Mouse (Mus musculus) MEL (cell line): ENCODE data around the gene Gast. TPM values are rescaled to one million over a fixed set of nuclear protein-coding genes. Genes with fewer than 3 reads are reported as not detected.

ENCODE experiments used
- DNase-seq: peaks from one replicate; pipeline ENCODE4 v3.0.0; 2011; ENCODE audit warnings: low read depth, low spot score
- H3K27ac ChIP-seq: 2 replicates; pipeline ENCODE4 v1.5.1; 2012; ENCODE audit warnings: low read depth, mild to moderate bottlenecking, control low read depth, low read length, moderate library complexity; ENCODE audit not compliant: control insufficient read depth
- H3K27me3 ChIP-seq, 2 experiments: fragments of 150-350 bp in 1 of 2; sonication (generic) in 1 of 2; 2 replicates each; pipeline ENCODE4 v1.6.1; 2012; ENCODE audit warnings: low read length in 2 of 2, mild to moderate bottlenecking in 2 of 2, improper control_type of control experiment in 1 of 2, moderate library complexity in 1 of 2; ENCODE audit not compliant: insufficient read depth in 2 of 2, control insufficient read depth in 1 of 2
- H3K36me3 ChIP-seq, 2 experiments: 2 replicates each; pipeline ENCODE4 v1.6.1; 2012 to 2014; ENCODE audit warnings: low read length in 2 of 2, improper control_type of control experiment in 1 of 2, inconsistent platforms in 1 of 2, mild to moderate bottlenecking in 1 of 2; ENCODE audit not compliant: insufficient read depth in 2 of 2, control insufficient read depth in 1 of 2
- H3K4me1 ChIP-seq, 2 experiments: fragments of 150-350 bp in 1 of 2; sonication (generic) in 1 of 2; 2 replicates each; pipeline ENCODE4 v1.6.1; 2012; ENCODE audit warnings: low read length in 2 of 2, improper control_type of control experiment in 1 of 2, mild to moderate bottlenecking in 1 of 2; ENCODE audit not compliant: insufficient read depth in 2 of 2, control insufficient read depth in 1 of 2
- H3K4me3 ChIP-seq, 2 experiments: fragments of 150-350 bp in 1 of 2; sonication (generic) in 1 of 2; 2 replicates each; pipeline ENCODE4 v1.5.1; 2012; ENCODE audit warnings: low read depth in 2 of 2, low read length in 2 of 2, mild to moderate bottlenecking in 2 of 2, moderate library complexity in 2 of 2, control low read depth in 1 of 2, improper control_type of control experiment in 1 of 2; ENCODE audit not compliant: control insufficient read depth in 1 of 2, insufficient read depth in 1 of 2
- H3K79me2 ChIP-seq: 2 replicates; pipeline ENCODE4 v1.6.1; 2012; ENCODE audit warnings: mild to moderate bottlenecking, low read length, moderate library complexity; ENCODE audit not compliant: control insufficient read depth, poor library complexity, insufficient read depth
- H3K9ac ChIP-seq: 2 replicates; pipeline ENCODE4 v1.6.1; 2012; ENCODE audit warnings: low read depth, mild to moderate bottlenecking, control low read depth, low read length, moderate library complexity; ENCODE audit not compliant: control insufficient read depth, poor library complexity, severe bottlenecking
- H3K9me3 ChIP-seq: fragments of 150-350 bp; sonication (generic); replicated peaks from 2 replicates; pipeline ENCODE4 v1.6.1; 2012; ENCODE audit warnings: mild to moderate bottlenecking, low read length, improper control_type of control experiment, moderate library complexity; ENCODE audit not compliant: insufficient read depth
- CHD1 ChIP-seq: IDR thresholded peaks from 2 replicates; pipeline ENCODE4 v1.6.1; 2012; ENCODE audit warnings: low read depth, mild to moderate bottlenecking, inconsistent platforms, low read length, improper control_type of control experiment
- CHD2 ChIP-seq: IDR thresholded peaks from 2 replicates; pipeline ENCODE4 v1.6.1; 2011; ENCODE audit warnings: low read length, improper control_type of control experiment
- CTCF ChIP-seq, 3 experiments: IDR thresholded peaks in 2 of 3; conservative IDR thresholded peaks in 1 of 3; 2 replicates each; pipeline ENCODE4 v1.5.1; 2011 to 2012; ENCODE audit warnings: low read length in 3 of 3, low read depth in 2 of 3, mild to moderate bottlenecking in 2 of 3, improper control_type of control experiment in 1 of 3, inconsistent platforms in 1 of 3, mixed read lengths in 1 of 3, moderate library complexity in 1 of 3; ENCODE audit not compliant: control insufficient read depth in 1 of 3, insufficient read depth in 1 of 3, poor library complexity in 1 of 3, severe bottlenecking in 1 of 3
- E2F4 ChIP-seq: IDR thresholded peaks from 2 replicates; pipeline ENCODE4 v1.6.1; 2011; ENCODE audit warnings: low read depth, low read length, improper control_type of control experiment, borderline replicate concordance
- ELF1 ChIP-seq: IDR thresholded peaks from 2 replicates; pipeline ENCODE4 v1.6.1; 2014; ENCODE audit warnings: low read depth, mild to moderate bottlenecking, inconsistent platforms, low read length, improper control_type of control experiment, moderate library complexity
- EP300 ChIP-seq, 2 experiments: IDR thresholded peaks; 2 replicates each; pipeline ENCODE4 v1.6.1; 2011; ENCODE audit warnings: improper control_type of control experiment in 2 of 2, low read length in 2 of 2, low read depth in 1 of 2, mild to moderate bottlenecking in 1 of 2
- GATA1 ChIP-seq: IDR thresholded peaks from 2 replicates; pipeline ENCODE4 v1.6.1; 2011; ENCODE audit warnings: low read depth, low read length, improper control_type of control experiment
- JUND ChIP-seq: IDR thresholded peaks from 2 replicates; pipeline ENCODE4 v1.6.1; 2011; ENCODE audit warnings: low read depth, mild to moderate bottlenecking, improper control_type of control experiment, low read length
- MAZ ChIP-seq: IDR thresholded peaks from 2 replicates; pipeline ENCODE4 v1.6.1; 2012; ENCODE audit warnings: low read depth, mild to moderate bottlenecking, inconsistent platforms, low read length, improper control_type of control experiment
- MYC ChIP-seq: IDR thresholded peaks from 2 replicates; pipeline ENCODE4 v1.6.1; 2011; ENCODE audit warnings: low read depth, mild to moderate bottlenecking, low read length, improper control_type of control experiment, moderate library complexity
- NELFE ChIP-seq: IDR thresholded peaks from 2 replicates; pipeline ENCODE4 v1.6.1; 2011; ENCODE audit warnings: low read depth, low read length, improper control_type of control experiment
- NRF1 ChIP-seq: IDR thresholded peaks from 2 replicates; pipeline ENCODE4 v1.6.1; 2014; ENCODE audit warnings: low read depth, mild to moderate bottlenecking, inconsistent platforms, low read length, improper control_type of control experiment, moderate library complexity; ENCODE audit not compliant: poor library complexity, insufficient read depth, severe bottlenecking
- POLR2A ChIP-seq, 2 experiments: IDR thresholded peaks; 2 replicates each; pipeline ENCODE4 v1.6.1; 2011 to 2012; ENCODE audit warnings: low read length in 2 of 2, mild to moderate bottlenecking in 2 of 2, control low read depth in 1 of 2, improper control_type of control experiment in 1 of 2, low read depth in 1 of 2, moderate library complexity in 1 of 2; ENCODE audit not compliant: control insufficient read depth in 1 of 2, insufficient read depth in 1 of 2, poor library complexity in 1 of 2
- POLR2AphosphoS2 ChIP-seq: IDR thresholded peaks from 2 replicates; pipeline ENCODE4 v1.6.1; 2011; ENCODE audit warnings: low read length, improper control_type of control experiment
- POLR2AphosphoS5 ChIP-seq: IDR thresholded peaks from 2 replicates; pipeline ENCODE4 v1.6.1; 2012; ENCODE audit warnings: low read depth, borderline replicate concordance, mild to moderate bottlenecking, inconsistent platforms, low read length, moderate library complexity, mixed read lengths
- RAD21 ChIP-seq: IDR thresholded peaks from 2 replicates; pipeline ENCODE4 v1.6.1; 2011; ENCODE audit warnings: mild to moderate bottlenecking, low read depth, low read length, improper control_type of control experiment
- RCOR1 ChIP-seq: IDR thresholded peaks from 2 replicates; pipeline ENCODE4 v1.6.1; 2012; ENCODE audit warnings: low read depth, mild to moderate bottlenecking, inconsistent platforms, low read length, improper control_type of control experiment
- SMC3 ChIP-seq: IDR thresholded peaks from 2 replicates; pipeline ENCODE4 v1.6.1; 2011; ENCODE audit warnings: low read depth, low read length, improper control_type of control experiment
- TAL1 ChIP-seq: IDR thresholded peaks from 2 replicates; pipeline ENCODE4 v1.6.1; 2012; ENCODE audit warnings: mild to moderate bottlenecking, inconsistent platforms, low read length, moderate library complexity, mixed read lengths
- TCF12 ChIP-seq: IDR thresholded peaks from 2 replicates; pipeline ENCODE4 v1.6.1; 2014; ENCODE audit warnings: low read depth, mild to moderate bottlenecking, inconsistent platforms, low read length, improper control_type of control experiment, moderate library complexity
- ZMIZ1 ChIP-seq: IDR thresholded peaks from 2 replicates; pipeline ENCODE4 v1.6.1; 2012; ENCODE audit warnings: low read depth, mild to moderate bottlenecking, inconsistent platforms, low read length, improper control_type of control experiment, moderate library complexity
- polyA plus RNA-seq, 2 experiments: library from polyadenylated mRNA; stranded (reverse) in 1 of 2; unstranded in 1 of 2; fragments of >175 nt in 1 of 2; fragments of >200 nt in 1 of 2; gene quantifications; 2 replicates each; pipeline versions ENCODE4 v1.2.1 to v1.2.4; 2012; ENCODE audit warnings: low replicate concordance in 2 of 2, low read depth in 1 of 2; ENCODE audit not compliant: insufficient read length in 2 of 2, insufficient read depth in 1 of 2, missing spikeins in 1 of 2
- total RNA-seq: library from RNA; depleted of rRNA; stranded (reverse); fragments of 300-350 nt; gene quantifications from 2 replicates; pipeline ENCODE4 v1.2.3, GENCODE M21; 2012

Gene Gast
- total and polyA plus RNA-seq, 3 experiments: not detected

GRCm38 (mm10) chr11:100371981-100372558, 37.9 kb downstream of the Gast start:
- no peak overlapping the region for H3K27ac ChIP-seq
- no peaks in the 10 kb centered on the region for H3K4me1 ChIP-seq
- DNase-seq: peak; percentile 48
- TF ChIP-seq ELF1 (no peak), MYC (no peak), POLR2AphosphoS5 (no peak), NRF1 (no peak), GATA1 (no peak), E2F4 (no peak), JUND (peak; percentile 99), SMC3 (no peak), MAZ (0 out of 2 replicates have a peak, but pooled peaks have one; percentile 40)
- H3K9me3 ChIP-seq: no peaks in the 10 kb centered on the region
- no peaks in the 10 kb centered on the region for H3K79me2 ChIP-seq
- no peaks in the 10 kb centered on the region for H3K36me3 ChIP-seq
- H3K9ac ChIP-seq: no peak overlapping the region
- no peak overlapping the region for H3K4me3 ChIP-seq
- no peaks in the 10 kb centered on the region; a peak in 1 of 4 replicates for H3K27me3 ChIP-seq

DNA sequence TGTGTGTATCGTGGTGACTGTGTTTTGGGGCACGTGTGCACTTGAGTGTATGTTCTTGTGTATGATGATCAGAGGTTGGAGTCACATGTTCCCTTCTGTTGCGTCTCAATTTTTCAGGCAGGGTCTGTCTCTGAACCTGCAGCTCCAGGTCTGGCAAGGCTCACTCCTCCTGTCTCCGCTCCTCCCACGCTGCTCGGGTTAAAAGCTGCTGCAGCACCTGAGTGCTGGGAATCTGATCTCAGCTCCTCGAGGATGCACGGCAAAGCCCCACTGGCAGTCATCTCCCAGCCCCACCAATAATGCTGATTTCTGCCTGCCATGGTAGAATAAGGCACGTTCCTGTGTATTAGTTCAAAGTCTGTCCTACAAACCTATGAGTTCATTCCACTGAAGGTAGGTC, 40.9 kb downstream of the Gast start:
- no peaks in the 10 kb centered on the region for H3K4me1 ChIP-seq
- no peaks in the 10 kb centered on the region for H3K36me3 ChIP-seq
- no peaks in the 10 kb centered on the region for H3K79me2 ChIP-seq
- no peak for DNase-seq
- no peak overlapping the region for H3K9ac ChIP-seq
- H3K27me3 ChIP-seq: no peaks in the 10 kb centered on the region
- H3K4me3 ChIP-seq: no peak overlapping the region
- TF ChIP-seq POLR2A (IDR thresholded peaks at IDR 0.05; ENCODE audit: control insufficient read depth in 1 of 2, insufficient read depth in 1 of 2, low read depth in 1 of 2, low read length in 2 of 2, poor library complexity in 1 of 2) (no peak), EP300 (IDR thresholded peaks at IDR 0.05; ENCODE audit: low read depth in 1 of 2, low read length in 2 of 2) (no peak), TCF12 (no peak), ZMIZ1 (no peak), TAL1 (no peak), CHD1 (no peak), RCOR1 (no peak), MAZ (no peak), NELFE (no peak), E2F4 (no peak), CHD2 (no peak), ELF1 (no peak), POLR2AphosphoS5 (no peak), RAD21 (no peak), CTCF (IDR thresholded peaks at IDR 0.05 in 2 of 3, conservative IDR thresholded peaks at IDR 0.05 in 1 of 3; ENCODE audit: control insufficient read depth in 1 of 3, insufficient read depth in 1 of 3, low read depth in 2 of 3, low read length in 3 of 3, poor library complexity in 1 of 3, severe bottlenecking in 1 of 3) (no peak), POLR2AphosphoS2 (no peak)
- no peaks in the 10 kb centered on the region for H3K9me3 ChIP-seq
- H3K27ac ChIP-seq: no peak overlapping the region
